Mouse (Mus musculus) gastrocnemius, adult 2 months (tissue): ENCODE results near the gene Celf6. TPM values are rescaled to one million over a fixed set of nuclear protein-coding genes. Genes with fewer than 3 reads are reported as not detected.

Experiments
- DNase-seq: peaks from one replicate; pipeline ENCODE4 v3.0.0; 2022
- H3K27ac ChIP-seq: fragments of 200-600 bp; 2 replicates; pipeline ENCODE4 v1.8.1; 2022; ENCODE audit warnings: mild to moderate bottlenecking
- H3K4me3 ChIP-seq: fragments of 200-600 bp; 2 replicates; pipeline ENCODE4 v1.8.1; 2022; ENCODE audit warnings: mild to moderate bottlenecking, moderate library complexity
- CTCF ChIP-seq: fragments of 200-600 bp; IDR thresholded peaks from 2 replicates; pipeline ENCODE4 v1.8.1; 2022; ENCODE audit warnings: antibody characterized with exemption, mild to moderate bottlenecking, moderate library complexity
- intact Hi-C: fragments of 180-260 bp; cut with DNase I; formaldehyde crosslinking; loops from one replicate; pipeline ENCODE4 v1.15.1; 2025
- long read RNA-seq, 2 experiments: library from polyadenylated mRNA; stranded (forward); transcript quantifications; one replicate each; pipeline ENCODE4 v2.0.0; 2021
- total RNA-seq, 2 experiments: library from RNA; stranded (reverse); gene quantifications; 2 replicates each; pipeline ENCODE4 v1.2.3; 2021

The Celf6 gene
- total RNA-seq: not detected
- long read RNA-seq, experiment 1: 0 reads
- long read RNA-seq, experiment 2: 0 reads

DNA sequence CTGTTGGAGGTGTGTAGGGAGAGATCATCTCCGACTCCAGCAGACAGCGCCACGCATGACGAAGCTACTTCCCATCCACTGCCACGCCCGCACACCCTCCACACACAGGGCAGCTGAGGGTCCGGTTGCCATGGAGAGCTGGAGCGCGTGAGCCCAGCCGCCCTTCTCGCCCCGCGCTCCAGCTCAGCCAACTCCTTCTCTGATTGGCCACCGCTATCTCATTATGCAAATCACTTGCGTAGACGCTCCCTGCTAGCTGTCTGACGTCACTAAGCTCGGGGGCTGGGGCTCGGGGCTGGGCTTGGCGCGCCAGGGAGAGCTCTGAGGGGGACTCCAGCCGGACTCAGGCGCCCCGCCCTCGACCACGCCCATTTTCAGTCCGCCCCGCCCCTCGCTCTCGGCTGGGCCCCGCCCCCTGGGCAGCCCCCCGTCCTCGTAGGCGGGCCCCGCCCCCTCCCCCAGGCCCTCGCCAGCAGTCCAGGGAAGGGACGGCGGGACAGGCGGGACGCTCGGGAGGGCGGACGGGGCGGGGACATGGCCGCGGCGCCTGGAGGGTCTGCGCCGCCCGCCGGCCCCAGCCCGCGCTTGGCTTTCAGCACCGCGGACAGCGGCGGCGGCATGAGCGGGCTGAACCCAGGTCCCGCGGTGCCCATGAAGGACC, at the start of gene Celf6:
TSS of gene Celf6 (plus strand) at position 74 of the 661 bp plus-strand sequence.
- Histone ChIP-seq H3K27ac (no peak within 1 kb of the TSS), H3K4me3 (peak within 1 kb of the TSS; percentile 72)
- DNase-seq: peak; percentile 77
- intact Hi-C loops: no loop called here
- TF ChIP-seq CTCF: no peak

DNA sequence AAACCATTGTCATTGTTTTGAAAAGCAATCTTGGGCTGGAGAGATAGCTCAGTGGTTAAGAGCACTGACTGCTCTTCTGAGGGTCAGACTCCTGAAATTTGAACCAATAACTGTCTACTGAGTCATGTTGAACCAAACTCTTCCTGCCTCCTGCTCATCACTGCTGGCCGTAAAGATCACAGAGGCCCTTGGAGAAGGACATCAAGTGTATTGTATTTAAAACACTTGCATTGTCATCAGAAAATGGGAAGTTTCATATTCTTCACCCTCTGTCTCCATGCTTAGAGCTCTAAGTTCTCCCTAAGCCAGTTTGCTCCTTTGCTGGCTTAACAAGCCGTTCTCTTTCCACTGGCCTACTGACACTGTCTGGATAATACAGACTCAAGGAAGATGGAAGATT, 49.4 kb upstream of the Celf6 start:
- H3K4me3 ChIP-seq: no peak overlapping the region
- intact Hi-C loops: no loop called here
- TF ChIP-seq CTCF: no peak
- no peak for DNase-seq
- H3K27ac ChIP-seq: no peak overlapping the region

DNA sequence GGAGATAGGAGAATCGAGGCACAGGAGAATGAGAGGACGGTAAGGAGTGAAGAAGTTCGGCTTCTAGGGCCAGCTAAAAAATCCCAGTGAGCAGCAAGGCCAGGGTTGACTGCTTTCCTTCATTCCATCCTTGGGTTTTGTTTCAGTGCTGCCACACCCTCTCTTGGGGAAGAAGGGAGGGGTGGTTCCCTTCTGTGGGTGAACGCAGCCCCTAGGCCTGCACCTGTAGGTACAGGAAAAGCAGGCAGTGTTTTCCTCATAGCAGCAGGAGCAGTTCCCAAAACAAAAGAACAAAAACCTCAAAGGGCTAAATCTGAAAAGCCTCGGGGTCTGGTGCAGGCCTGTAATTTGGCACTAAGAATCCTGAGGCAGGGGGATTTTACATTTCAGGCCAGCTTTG, 46.1 kb upstream of the Celf6 start:
- DNase-seq: no peak
- intact Hi-C loops: no loop called here
- no peak for TF ChIP-seq CTCF
- H3K4me3 ChIP-seq: no peak overlapping the region
- H3K27ac ChIP-seq: no peak overlapping the region; the same call in 1 of the 2 replicates

DNA sequence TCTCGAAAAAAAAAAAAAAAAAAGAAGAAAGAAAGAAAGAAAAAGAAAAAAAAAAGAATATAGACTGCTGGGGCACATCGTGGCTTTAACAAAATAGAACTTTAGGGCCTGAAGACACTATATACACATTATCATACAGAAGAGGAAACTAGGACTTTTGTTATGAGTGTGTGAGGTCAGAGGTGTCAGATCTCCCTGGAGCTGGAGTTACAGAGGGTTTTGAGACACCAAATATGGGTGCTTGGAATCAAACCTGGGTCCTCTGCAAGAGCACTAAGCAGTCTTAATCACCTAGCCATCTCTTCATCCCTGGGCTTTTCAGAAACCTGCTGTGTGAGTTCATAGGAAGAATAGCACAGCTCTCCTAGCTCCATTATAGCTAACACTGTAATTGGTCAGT, 44.3 kb upstream of the Celf6 start:
- H3K27ac ChIP-seq: peak overlapping the region; percentile 83
- intact Hi-C loops: no loop called here
- no peak overlapping the region for H3K4me3 ChIP-seq
- no peak for TF ChIP-seq CTCF
- DNase-seq: no peak

DNA sequence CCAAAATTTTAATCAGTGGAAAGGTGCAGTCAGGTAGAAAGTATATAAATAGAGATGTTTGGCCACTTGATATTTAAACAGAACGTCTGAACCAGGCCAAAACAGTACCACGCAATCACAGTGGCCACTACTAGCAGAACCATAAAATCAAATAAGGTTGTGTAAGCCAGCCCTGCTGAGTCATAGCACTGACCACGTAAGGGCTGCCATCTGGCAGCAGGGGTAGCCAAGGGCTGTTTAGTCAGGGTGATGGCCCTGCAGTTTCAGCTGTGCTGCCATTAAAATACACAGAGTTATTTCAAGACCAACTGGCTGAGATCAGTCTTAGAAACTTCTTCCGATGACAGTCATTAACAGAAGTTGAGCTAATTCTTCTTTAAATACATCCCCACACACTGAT, 43.8 kb upstream of the Celf6 start:
- H3K4me3 ChIP-seq: no peak overlapping the region
- intact Hi-C loops: no loop called here
- peak overlapping the region; percentile 83 for H3K27ac ChIP-seq
- no peak for TF ChIP-seq CTCF
- peak; percentile 87 for DNase-seq

DNA sequence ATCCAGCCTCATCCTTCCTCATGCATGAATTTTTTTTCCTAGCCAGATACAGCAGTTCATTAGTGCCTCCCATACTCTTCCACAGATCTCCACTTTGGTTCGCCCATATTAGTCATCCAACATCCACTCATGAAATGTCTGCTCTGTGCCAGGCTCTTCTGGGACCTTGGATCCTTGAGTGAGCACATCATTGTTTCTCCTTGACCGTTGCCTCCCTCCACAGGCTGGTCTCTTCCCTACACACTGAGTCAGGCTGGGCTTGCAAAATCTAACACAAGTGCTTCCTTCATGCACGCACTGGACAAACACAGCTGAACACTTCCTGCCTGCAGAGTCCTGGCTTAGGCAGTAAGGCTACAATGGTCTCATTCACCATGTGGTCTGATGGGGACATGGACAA, 40.1 kb upstream of the Celf6 start:
- Histone ChIP-seq H3K27ac (0 out of 2 replicates have a peak overlapping the region, but pooled peaks have one; percentile 24), H3K4me3 (no peak overlapping the region)
- DNase-seq: peak; percentile 38
- 0 out of 2 replicates have a peak, but pooled peaks have one; percentile 13 for TF ChIP-seq CTCF
- intact Hi-C loops: no loop called here

DNA sequence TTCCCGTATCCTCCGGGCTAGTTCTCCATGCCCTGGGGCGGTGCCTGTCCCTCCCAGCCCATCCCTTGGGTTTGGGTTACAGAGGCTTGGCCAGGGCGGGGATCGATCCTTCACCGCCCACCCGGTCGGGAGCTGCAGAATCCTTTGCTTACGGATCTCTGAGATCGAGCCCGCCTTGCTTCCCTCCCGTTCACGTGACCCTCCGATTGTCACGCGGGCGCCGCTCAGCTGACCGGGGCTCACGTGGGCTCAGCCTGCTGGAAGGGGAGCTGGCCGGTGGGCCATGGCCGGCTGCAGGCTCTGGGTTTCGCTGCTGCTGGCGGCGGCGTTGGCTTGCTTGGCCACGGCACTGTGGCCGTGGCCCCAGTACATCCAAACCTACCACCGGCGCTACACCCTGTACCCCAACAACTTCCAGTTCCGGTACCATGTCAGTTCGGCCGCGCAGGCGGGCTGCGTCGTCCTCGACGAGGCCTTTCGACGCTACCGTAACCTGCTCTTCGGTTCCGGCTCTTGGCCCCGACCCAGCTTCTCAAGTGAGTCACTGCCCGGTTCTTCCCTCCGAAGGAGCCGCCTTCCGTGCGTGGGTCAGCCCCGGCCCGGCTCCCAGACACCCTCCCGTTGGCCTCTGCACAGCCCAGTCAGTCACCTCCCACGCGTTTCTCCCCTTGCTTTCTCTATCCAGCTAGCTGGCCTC, 38.1 kb upstream of the Celf6 start, which contains the start of the genes Hexa and Tmem202:
TSS of gene Hexa (plus strand) at position 100 of the 697 bp plus-strand sequence.
TSS of gene Tmem202 (minus strand) at position 407 of the 697 bp plus-strand sequence.
- Histone ChIP-seq H3K27ac (peak within 1 kb of the TSS; percentile 90), H3K4me3 (peak within 1 kb of the TSS; percentile 78)
- no peak for TF ChIP-seq CTCF
- intact Hi-C loops: loop anchor here (2.0 kb wide), 1 partner anchor 51 kb away; no protein-coding TSS in a partner anchor
- DNase-seq: peak; percentile 90

DNA sequence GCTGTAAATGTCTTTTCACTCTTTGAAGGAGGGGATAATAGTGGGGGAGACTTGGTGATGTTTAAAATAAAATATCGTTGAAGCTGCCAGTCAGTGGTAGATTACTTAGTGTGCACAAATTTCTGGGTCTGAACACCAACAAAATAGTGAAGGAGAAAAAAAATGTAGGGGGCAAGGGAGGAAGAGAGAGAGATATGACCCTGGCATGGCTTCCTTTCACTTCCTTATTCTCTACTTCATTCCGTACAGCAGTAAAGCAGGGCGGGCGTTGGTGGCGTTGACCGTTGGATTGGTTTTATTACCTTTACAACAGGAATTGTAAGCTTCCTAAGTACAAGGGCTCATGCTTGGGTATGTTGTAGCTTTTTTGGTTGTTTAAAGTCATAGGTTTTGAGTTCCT, 36.1 kb upstream of the Celf6 start:
- H3K27ac ChIP-seq: peak overlapping the region; percentile 0; the same call in 1 of the 2 replicates
- intact Hi-C loops: loop anchor here (2.0 kb wide), 1 partner anchor 53 kb away; no protein-coding TSS in a partner anchor
- no peak overlapping the region; the same call in 1 of the 2 replicates for H3K4me3 ChIP-seq
- no peak for DNase-seq
- TF ChIP-seq CTCF: no peak

DNA sequence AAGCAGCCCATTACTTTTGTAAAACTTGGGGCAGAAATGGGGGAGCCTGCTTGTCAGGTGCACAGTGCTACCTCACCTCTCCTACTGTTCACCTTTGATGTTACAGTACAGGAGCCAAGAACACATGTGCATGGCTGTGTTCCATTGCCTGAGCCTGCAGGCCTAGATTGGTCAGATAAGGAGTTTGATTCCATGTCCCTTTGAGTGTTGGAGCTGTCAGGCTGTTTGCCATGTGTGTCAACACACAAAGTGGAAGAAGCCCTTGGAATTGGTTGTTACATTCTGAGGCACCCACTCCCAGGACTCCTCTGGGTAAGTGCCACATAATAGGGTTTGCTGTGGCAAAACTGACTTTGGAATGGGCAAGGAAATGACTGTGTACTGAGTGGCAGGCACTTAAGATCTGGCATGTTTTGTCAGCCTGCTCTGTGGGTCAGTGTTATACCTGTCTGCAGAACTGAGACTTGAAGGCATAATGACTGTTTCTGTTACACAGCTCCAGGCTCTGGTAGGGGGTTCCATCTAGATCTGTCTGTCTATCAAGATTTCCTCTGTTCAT, 34.9 kb upstream of the Celf6 start:
- no peak overlapping the region for H3K27ac ChIP-seq
- DNase-seq: no peak
- H3K4me3 ChIP-seq: no peak overlapping the region
- no peak for TF ChIP-seq CTCF
- intact Hi-C loops: no loop called here

DNA sequence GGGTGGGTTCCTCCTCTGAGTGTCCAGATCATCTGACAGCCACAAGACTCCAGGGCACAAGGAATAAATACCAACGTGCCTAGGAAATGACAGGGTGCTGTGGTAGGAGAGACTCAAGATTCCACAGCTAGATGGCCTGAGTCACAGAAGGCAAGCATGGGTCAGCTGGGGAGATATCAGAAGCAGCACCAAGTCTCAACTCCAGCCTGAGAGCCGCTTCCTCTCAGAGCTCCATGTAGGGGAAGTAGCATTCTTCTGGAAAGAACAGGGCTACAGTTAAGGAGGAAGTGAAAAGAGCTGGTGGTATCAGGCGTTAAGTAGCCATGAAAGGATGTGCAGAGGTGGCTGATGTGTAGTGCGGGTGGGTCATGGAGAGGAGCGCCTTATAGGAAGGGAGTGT, 33.0 kb upstream of the Celf6 start:
- DNase-seq: no peak
- Histone ChIP-seq H3K27ac (no peak overlapping the region), H3K4me3 (no peak overlapping the region)
- no peak for TF ChIP-seq CTCF
- intact Hi-C loops: no loop called here

DNA sequence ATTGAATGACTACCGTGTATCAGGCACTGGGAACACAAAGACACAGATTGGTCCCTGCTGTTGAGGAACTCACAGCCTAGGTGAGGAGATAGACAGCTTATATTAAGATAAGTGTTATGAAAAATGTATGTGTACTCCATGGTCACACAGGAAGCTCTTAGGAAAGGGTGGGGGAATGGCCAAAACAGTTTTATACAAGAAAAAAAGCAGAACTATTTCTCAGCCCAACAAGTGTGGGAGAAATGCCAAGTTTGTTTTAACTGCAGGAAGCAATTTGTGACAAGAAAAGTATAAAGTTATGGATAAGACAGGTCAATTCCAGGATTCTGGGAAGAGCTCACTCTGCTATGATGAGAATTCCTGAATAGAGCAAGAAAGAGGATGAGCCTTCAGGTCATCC, 29.8 kb upstream of the Celf6 start:
- no peak overlapping the region for H3K27ac ChIP-seq
- intact Hi-C loops: no loop called here
- TF ChIP-seq CTCF: no peak

DNA sequence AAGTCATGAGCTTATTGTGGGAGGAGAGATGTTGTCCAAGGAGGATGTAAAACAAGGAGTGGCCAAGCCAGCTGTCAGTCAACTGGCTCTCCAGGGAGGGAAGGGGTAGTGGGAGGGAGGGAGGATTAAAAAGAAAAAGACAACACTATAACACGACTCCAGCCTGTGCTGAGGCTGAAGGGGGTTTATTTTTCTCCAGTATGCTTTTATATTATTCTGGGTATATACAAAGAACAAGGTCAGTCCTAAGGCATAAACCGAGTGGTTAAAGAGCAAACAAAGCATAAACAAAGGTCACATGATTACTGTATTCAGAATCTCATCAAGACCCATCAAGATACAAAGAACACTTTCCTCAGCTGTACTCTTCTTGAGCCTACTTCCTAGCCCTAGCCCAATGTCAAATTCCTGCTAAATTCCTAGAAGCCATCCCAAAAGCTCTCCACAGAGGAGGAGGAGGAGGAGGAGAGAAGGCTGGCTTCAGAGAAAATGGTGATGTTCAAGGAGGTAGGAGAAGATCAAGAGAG, 28.7 kb upstream of the Celf6 start:
- TF ChIP-seq CTCF: no peak
- intact Hi-C loops: no loop called here
- H3K27ac ChIP-seq: no peak overlapping the region
- no peak for DNase-seq
- H3K4me3 ChIP-seq: no peak overlapping the region

More for the DNA sequence above, 29.8 kb upstream of the Celf6 start:
- no peak overlapping the region for H3K4me3 ChIP-seq
- no peak for DNase-seq

DNA sequence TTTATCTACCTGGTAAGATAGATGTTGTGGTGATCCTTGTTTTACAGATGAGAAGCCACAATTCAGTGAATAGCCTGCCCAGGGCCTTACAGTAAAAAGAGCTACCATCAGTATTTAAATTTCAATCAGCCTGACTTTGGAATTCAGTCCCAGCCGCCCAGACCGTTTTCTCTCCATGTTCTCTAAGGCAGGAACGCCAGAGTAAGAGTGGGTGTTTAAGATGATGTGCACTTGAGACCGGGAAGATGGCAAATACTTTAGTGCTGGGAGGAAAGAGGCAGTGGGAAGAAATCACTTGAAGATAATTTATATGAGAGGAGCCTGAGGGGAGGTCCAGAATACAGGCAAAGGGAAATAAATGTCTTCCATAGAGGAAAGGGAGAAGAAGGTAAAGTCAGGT, 27.6 kb upstream of the Celf6 start:
- intact Hi-C loops: no loop called here
- DNase-seq: no peak
- TF ChIP-seq CTCF: no peak
- H3K4me3 ChIP-seq: no peak overlapping the region
- no peak overlapping the region for H3K27ac ChIP-seq
